Mouse (Mus musculus): ENCODE results near the gene Klf9. TPM values are rescaled to one million over a fixed set of nuclear protein-coding genes. Genes with fewer than 3 reads are reported as not detected.

The Klf9 gene
- total RNA-seq, 2 experiments from 2014 or later = 135 to 146 TPM

- intact Hi-C loops (cut with DNase I) = no loop called here
Measured at GRCm38 (mm10) chr19:23202106-23202505, 61.1 kb downstream of the Klf9 start.

DNA sequence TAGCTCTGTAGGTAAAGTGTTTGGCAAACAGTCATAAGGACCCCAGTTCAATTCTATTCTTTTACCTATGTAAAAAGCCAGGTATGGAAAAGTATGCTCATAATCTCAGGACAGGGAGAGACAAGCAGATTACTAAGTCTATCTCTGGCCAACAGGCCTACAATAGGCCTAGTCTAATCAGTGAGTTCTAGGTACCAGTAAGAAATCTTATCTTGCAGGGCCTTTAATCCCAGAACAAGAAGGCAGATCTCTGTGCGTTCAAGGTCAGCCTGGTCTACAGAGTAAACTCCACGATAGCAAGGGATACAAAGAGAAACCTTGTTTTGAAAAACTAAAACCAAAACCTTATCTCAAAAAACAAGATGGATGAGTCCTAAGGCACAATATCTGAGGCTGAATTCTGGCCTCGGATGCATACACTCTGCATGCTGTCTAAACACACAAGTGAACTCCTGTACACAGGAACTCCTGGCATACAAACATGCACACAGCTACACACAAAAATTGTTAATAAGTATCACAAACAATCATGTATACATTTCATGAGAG is 62.6 kb downstream of the Klf9 start:
- intact Hi-C loops (cut with DNase I) = no loop called here
- DNase-seq = no peak

More at GRCm38 (mm10) chr19:23202106-23202505, 61.1 kb downstream of the Klf9 start:
- DNase-seq = no peak

GRCm38 (mm10) chr19:23211325-23211724 is 70.3 kb downstream of the Klf9 start:
- intact Hi-C loops (cut with DNase I) = loop anchor here (2.0 kb wide), 1 partner anchor 297 kb away; no protein-coding TSS in a partner anchor
- DNase-seq = no peak

- no peak for DNase-seq
- intact Hi-C loops (cut with DNase I) = no loop called here
Measured at GRCm38 (mm10) chr19:23214326-23214725, 73.3 kb downstream of the Klf9 start.

Small RNA genes lying within 50 kb of the gene (microRNA-seq; reads per million reads assigned to microRNA genes)
- 0 reads per million in 2 experiments for gene Mir1192 (ENCODE audit: borderline number of aligned reads in 2 of 2)

Other genes starting within 250 kb of the Klf9 start
- 10 to 100 TPM; 19.6 to 22.7 TPM for gene Smc5, start 132.7 kb downstream of the Klf9 start, total RNA-seq (2021)

Measured in heart, postnatal 36 days (tissue).